Mouse (Mus musculus): Measurements from ENCODE around the gene Tmem234.

Gene Tmem234

GRCm38 (mm10) chr4:129672878-129673449 lies 72.5 kb downstream of the Tmem234 start:
- DNase-seq (ENCODE audit: low spot score), result no peak
